Mouse (Mus musculus): ENCODE results near the gene Pxylp1.

Gene Pxylp1

DNA sequence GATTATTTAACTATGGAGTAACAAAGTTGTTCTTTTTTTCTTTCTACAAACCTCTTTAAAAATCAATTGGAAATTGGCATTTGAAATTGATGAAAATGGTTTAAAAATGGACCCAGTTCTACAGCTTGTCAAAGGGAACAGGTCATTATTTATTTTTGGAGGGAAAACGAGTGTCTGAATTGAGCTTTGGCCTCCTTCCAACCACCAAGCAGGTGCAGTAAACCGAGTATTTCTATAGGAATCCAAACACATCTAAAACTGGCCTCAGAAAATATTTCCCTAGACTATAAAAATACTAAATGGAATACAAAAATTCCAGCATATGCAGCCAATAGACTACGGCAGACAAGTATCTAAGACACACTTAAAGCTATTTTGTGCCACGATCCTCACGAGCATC, 68.9 kb downstream of the Pxylp1 start:
- DNase-seq (ENCODE audit: low spot score): no peak

DNA sequence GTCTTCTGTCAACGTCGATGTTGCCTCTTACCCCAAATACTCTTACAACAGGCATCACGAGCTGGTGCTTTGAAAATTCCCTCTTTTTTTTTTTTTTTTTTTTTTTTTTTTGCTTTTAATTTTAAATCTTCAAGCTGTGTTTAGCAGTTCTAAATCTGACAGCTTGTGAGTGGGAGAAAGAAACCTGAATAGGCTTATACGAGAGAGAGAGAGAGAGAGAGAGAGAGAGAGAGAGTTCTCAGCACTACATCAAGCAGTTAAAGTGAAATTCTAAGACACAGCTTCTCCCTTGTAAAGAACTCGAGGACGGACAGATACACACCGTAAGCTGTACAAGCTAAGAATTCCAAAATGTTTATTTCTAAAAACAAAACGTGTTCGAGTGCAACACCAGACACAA, 69.5 kb downstream of the Pxylp1 start:
- no peak for DNase-seq (ENCODE audit: low spot score)

DNA sequence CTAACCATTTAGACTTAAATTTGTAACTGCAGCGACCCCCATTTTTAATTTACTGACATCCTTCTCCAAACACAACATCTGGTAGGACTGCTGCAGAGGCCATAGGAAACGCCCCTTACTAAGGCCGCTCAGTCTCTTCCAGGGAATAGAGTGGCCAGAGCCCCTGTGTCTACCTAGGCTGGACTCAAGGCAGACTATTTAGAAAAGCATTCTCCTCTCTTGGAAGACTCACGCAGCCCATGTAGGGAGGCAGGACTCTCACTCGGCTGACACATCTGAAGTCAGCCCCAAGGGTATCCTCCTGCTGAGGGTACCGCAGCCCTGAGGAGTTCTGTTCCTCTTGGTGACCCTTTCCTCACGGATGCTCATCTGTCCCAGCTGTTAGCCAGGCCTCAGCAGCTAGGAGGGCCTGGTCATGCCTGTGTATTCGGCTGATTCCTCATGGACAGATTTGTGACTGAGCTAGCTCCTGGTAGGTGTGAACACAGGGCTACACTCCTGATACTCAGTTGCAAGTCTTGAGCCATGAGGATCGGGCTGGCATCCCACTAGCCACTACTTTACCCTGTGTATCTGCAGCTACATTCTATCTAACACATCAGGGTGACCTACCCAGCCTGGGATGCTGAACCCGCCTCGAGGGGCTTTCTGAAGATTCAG, 73.5 kb downstream of the Pxylp1 start:
- no peak for DNase-seq (ENCODE audit: low spot score)

DNA sequence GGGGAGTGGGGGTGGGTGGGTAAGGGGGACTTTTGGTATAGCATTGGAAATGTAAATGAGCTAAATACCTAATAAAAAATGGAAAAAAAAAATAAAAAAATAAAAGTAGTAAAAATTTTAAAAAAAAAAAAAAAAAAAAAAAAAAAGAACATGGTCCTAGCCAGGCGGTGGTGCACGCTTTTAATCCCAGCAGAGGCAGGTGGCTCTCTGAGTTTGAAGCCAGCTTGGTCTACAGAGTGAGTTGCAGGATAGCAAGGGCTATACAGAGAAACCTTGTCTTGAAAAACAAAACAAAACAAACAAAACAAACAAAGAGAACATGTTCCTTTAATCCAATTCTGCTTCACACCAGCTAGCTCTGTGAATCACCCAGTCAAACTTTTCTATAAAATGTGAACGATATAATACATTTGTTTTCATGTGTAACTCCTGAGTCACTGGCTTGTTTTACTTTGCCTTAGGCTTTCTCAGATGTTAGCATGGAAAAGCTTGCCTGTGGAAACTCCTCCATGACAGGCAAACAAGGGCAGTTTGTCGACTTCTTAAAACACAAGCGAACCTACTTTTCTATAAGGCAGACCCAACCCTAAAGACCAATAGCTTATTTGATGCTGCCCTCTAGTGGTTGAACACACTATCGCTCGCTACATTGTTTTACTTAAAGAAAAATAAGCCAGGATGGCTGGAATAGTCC, 74.2 kb downstream of the Pxylp1 start:
- DNase-seq (ENCODE audit: low spot score): peak; percentile 33

DNA sequence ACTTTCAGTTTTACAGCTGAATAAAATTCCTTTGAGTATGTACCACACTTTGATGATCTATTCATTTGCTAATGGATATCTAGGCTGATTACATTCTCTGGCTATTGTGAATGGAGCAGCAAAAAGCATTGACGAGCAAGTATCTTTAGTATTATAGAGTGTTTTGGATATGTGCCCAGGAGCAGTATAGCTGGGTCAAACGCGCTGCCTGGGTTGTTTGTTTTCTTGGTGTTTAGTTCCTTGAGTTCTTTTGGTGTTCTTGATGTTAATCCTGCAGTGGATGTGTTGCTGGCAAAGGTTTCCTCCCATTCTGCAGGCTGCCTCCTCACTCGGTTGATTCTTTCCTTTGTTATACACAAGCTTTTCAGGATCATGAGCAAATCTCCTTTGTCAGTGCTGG, 80.5 kb downstream of the Pxylp1 start:
- no peak for DNase-seq (ENCODE audit: low spot score)

DNA sequence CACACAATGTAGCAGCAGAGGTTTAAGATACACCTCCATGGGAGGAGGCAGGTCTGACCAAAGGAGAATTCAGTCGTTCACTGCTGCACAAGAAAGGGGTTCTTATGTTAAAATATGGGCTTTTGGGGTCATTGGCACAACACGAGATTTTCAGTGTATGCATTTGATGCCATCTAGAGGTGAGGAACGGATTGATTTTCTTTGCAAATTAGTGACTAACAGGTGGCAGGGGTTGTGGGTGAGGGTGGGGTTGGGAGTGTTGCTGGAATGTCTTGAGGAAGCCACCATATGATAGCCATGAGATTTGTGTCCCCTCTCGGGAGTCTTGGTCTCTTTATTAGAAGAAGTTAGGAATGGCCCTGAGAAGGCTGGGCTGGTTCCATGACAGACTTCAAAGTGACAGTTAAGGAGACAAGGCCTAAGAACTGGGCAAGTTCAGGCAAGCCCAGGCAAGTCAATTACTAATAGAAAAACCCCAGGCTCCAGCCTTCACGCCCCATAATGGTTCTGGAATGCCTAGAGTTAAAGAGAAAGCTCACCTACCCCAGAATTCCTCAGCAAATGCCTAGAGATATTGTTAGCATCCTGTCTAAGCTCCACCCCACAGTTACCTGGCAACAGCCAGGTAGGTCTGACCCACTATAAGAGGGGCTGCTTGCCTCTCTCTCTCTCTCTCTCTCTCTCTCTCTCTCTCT, 92.2 kb downstream of the Pxylp1 start:
- DNase-seq (ENCODE audit: low spot score): no peak

DNA sequence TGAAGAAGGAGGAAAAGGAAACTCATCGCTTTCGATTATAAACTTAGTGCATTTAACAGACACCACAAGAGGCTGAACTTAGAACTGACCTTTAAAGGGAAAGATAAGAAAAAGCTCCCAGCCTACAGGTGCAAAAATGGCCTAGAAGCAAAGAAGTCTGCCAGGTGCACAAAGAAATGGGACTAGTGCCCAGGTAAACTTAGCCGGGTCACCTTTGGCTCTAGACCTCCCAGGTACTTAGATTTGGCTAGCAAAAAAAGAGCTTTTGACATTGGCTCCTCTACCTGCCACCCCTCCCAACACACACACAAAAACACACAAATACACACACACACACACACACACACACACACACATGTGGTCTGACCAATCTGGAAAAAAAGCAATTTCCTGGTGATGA, 95.2 kb downstream of the Pxylp1 start:
- DNase-seq (ENCODE audit: low spot score): no peak

DNA sequence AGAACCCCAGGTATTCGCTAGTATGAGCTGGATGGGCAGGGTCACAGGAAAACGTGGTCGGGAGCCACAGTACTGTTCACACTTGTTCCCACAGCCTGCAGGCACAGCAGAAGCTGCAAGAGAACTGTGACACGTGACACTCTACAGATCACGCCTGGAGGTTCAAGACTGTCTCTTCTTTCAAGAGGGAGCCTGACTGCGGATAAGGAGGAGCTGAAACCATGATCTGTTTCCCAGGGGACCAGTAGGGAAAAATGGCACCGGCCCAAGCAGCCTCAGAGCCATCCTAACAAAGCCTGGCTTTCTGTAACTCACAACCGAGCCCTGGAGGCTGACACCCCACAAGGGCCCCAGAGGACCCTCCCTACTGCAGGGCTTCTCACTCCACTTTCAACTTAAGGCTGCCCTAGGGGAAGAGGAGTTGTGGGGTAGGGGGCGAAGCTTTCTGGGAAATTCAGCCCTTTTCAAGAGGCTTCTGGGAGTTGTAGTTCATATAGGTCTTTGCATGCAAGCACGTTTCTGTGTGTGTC, 97.0 kb downstream of the Pxylp1 start:
- no peak for DNase-seq (ENCODE audit: low spot score)

DNA sequence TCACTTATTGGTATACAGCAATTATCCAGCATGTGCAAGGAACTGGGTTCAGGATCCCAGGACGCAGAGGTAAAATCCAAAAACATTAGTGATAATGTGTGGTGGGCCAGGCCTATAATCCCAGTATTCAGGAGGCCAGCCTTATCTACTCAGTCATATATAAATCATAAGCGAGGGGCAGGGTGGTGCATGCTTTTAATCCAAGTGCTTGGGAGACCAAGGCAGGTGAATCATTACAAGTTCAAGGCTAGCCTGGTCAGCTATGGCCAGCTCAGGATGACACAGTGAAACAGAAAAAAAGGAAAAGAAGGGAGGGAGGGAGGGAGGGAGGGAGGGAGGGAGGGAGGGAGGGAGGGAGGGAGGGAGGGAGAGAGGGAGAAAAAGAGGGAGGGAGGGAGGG, 97.9 kb downstream of the Pxylp1 start:
- no peak for DNase-seq (ENCODE audit: low spot score)

DNA sequence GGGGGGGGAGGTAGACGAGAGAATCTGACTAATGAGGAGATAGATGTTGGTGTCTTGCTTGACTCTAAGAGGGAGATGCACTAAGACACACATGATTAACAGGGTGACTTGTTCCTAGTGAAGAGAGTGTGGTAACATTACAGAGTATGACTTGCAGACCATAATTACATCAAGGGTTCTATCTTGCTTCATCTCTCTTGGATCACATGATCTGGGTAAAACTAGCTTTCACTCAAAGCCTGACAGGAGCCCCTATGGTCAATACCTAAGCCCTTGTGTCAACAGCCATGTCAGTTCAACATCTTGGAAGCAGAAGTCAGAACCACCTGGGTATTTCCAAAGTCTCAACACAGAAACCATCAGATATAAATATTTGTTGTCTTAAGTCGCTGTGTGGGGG, 99.9 kb downstream of the Pxylp1 start:
- no peak for DNase-seq (ENCODE audit: low spot score)

DNA sequence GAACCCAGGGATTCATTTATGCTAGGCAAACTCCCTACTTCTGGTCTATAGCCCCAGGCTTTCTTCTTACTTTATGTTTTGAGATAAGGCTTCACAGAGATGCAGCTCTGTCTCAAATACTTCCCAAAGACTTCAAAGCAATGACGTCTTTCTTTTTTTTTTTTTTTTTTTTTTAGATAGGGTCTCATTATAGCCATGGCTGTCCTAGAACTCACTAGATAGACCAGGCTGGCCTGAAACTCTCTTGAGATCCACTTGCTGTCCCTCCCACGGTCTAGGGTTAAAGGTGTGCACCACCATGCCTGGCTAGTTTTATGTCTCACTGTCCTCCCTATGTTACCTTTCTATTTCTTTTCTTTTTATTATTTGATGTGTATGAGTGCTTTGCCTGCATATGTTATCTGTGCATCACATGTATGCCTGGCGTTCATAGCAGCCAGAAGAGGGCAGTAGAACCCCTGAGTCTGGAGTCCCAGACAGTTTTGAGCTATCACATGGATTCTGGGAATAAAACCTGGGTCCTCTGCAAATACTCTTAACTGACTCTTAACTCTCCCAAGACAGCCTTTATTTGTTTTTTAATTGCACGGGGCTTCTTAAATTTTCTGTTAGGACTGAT, 102.0 kb downstream of the Pxylp1 start:
- DNase-seq (ENCODE audit: low spot score): no peak

DNA sequence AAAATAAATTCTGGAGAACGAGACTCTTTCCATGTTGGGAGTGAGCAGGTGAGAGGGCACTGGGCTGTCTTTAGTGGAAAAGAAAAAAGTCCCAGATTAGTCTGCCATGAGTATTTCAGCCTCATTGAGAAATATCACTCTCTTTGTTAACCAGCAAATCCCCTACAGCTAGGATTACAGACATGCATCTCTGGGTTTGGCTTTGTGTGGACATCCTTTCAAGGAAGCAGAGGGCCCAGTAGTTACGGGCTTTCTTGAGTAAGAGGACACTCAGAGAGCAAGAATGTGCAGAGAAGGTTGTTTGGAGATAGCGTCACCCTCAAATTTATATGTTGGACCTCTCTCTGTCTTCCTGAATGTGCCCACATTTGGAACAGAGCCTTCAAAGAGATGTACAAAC, 102.6 kb downstream of the Pxylp1 start:
- no peak for DNase-seq (ENCODE audit: low spot score)

DNA sequence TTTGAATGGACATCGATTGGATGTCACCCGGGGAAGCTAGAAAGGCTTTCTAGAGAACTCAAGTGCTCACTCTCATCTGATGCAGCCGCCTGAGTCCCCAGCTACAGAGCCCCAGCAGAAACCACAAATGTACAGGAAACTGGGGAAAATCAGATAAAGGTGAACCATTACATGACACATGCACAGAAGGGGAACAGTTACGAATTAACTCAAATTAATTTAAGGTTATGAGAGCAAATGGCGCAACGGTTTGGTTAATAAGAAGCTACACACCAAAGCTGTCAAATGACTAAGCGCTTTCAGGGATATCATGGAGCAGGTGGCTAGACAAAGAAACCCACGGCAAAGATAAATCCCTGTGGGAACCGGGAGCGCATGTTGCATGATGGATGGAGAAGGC, 104.7 kb downstream of the Pxylp1 start:
- no peak for DNase-seq (ENCODE audit: low spot score)

DNA sequence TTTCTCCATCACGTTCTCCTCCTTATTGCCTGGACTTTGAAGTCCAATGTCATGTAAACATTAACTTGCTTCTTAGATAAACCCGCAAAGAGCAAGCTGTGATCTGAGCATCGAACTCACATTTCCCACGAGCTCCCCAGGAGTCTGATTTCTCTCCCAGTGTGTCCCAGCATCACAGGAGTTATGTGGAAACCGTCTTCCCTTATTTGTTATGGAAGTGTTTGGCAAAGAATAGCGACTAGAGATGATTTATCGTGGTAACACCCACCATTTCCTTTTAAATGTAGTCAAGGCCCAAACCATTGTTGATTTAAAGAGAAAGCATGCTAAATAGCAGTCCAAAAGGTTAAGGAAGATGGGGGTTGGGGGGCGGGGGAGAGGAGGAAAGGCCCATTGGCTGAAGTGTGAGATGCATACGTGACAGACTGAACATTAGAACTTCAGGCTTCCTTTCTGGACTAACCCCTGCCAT, 106.6 kb downstream of the Pxylp1 start:
- no peak for DNase-seq (ENCODE audit: low spot score)

DNA sequence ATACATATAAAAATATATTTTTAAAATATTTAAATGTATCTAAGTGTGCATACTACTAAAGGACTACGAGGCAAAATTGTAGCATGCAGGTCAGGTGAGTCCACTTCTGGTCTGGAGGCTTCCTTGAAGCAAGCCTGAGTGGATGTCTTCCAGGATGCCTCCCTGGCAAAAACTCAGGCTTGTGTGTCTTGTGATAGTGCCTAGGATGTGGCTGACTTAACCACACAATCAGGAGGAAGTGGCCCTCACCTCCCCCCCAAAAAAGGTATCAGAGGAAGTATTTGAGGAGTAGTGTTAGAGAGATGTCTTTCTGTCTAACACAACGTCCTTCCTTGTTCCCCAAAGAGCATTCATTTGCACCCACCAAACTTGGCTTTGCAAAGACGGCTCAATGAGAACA, 107.3 kb downstream of the Pxylp1 start:
- DNase-seq (ENCODE audit: low spot score): no peak

DNA sequence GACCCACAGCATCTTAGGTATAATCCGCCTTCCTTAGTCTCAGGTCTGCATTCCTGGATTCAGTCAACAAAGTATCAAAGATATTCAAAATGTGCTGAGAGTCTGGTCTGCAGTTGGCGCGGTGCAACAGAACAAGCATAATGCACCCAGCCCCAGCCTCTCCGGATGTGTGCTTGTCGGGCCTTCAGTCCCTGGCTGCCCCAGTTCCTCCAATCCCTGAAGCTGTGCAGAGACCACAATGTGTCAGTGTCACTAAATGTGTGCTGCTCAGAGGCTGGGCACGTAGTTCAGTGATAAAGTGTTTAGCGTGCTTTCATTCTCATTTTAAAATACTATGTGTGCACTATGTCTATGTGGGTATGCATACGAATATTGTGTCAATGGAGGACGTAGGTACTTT, 108.8 kb downstream of the Pxylp1 start:
- no peak for DNase-seq (ENCODE audit: low spot score)

DNA sequence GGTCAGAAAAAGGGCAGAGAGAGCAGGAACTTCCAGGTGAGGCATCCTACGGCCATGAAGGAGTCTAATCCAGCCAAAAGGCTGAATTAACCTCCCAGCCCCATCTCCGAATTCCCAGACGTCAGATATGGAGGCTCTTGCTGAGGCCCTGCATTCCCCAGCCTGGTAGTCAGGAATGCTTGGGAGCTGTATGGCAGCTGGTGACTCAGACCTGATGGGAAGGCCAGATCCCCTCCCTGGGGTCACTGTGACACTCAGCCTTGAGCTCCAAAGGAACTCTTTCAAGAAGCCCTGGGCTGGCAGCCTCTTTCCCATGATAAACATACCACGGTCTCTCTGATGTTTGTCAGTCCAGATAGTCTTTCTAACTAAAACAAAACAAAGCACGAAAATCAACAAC, 109.2 kb downstream of the Pxylp1 start:
- no peak for DNase-seq (ENCODE audit: low spot score)

DNA sequence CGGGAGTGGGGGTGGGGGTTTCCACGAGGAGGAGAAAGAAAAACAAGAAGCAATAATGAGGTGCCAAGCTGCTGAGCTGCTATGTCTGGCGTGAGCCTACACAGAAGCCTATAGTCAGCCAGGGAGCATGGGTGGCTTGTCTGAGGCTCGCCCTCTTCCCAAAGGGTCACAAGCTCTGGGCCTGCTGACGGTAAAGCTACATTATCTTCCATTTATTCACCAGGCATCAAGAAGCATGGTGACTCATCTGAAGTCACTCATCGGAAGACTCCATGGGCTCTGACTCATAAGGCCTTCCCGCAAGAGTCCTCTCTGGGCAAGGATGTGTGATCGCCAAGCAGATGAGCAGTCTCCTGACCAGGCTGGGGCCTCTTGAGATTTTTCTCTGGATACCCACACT, 110.4 kb downstream of the Pxylp1 start:
- no peak for DNase-seq (ENCODE audit: low spot score)

Data from testis, postnatal 14 days (tissue).